Mouse (Mus musculus) CH12.LX (cell line): ENCODE results near the gene Hnf1a. TPM values are rescaled to one million over a fixed set of nuclear protein-coding genes. Genes with fewer than 3 reads are reported as not detected.

Source experiments
- DNase-seq: peaks from one replicate; pipeline ENCODE4 v3.0.0-alpha.2; 2013; ENCODE audit errors: extremely low read depth
- H3K27ac ChIP-seq: 2 replicates; pipeline ENCODE4 v1.5.1; 2012; ENCODE audit warnings: low read depth, mild to moderate bottlenecking, control low read depth, moderate library complexity; ENCODE audit not compliant: insufficient read depth
- H3K27me3 ChIP-seq: replicated peaks from 2 replicates; pipeline ENCODE3; 2012; ENCODE audit warnings: inconsistent platforms
- H3K36me3 ChIP-seq, 2 experiments: replicated peaks in 1 of 2; 2 replicates each; pipeline versions ENCODE3 to v1.6.1; 2012; ENCODE audit warnings: inconsistent platforms in 1 of 2, low read length in 1 of 2, mild to moderate bottlenecking in 1 of 2, mixed read lengths in 1 of 2, moderate library complexity in 1 of 2; ENCODE audit not compliant: control insufficient read depth in 1 of 2, insufficient read depth in 1 of 2
- H3K4me1 ChIP-seq, 2 experiments: 2 replicates each; pipeline ENCODE4 v1.6.1; 2012; ENCODE audit warnings: inconsistent platforms in 1 of 2, moderate library complexity in 1 of 2; ENCODE audit not compliant: insufficient read depth in 2 of 2, control insufficient read depth in 1 of 2
- H3K4me2 ChIP-seq: 2 replicates; pipeline ENCODE4 v1.6.1; 2012; ENCODE audit warnings: low read depth, mild to moderate bottlenecking, control low read depth; ENCODE audit not compliant: poor library complexity, insufficient read depth, severe bottlenecking
- H3K4me3 ChIP-seq, 3 experiments: fragments of 150-350 bp in 1 of 3; sonication (generic) in 1 of 3; replicated peaks in 1 of 3; 2 replicates each; pipeline versions ENCODE3 to v1.5.1; 2011 to 2012; ENCODE audit warnings: low read depth in 2 of 3, low read length in 2 of 3, mild to moderate bottlenecking in 2 of 3, moderate library complexity in 2 of 3, control low read depth in 1 of 3, improper control_type of control experiment in 1 of 3, inconsistent platforms in 1 of 3, mixed read lengths in 1 of 3; ENCODE audit not compliant: poor library complexity in 1 of 3
- H3K79me2 ChIP-seq: replicated peaks from 2 replicates; pipeline ENCODE4 v1.6.1; 2012; ENCODE audit warnings: mild to moderate bottlenecking, moderate library complexity; ENCODE audit not compliant: control insufficient read depth, poor library complexity, insufficient read depth, severe bottlenecking; ENCODE audit errors: extremely low read depth
- H3K9ac ChIP-seq: 2 replicates; pipeline ENCODE4 v1.6.1; 2012; ENCODE audit warnings: low read depth, mild to moderate bottlenecking, control low read depth, moderate library complexity; ENCODE audit not compliant: insufficient read depth
- H3K9me3 ChIP-seq: replicated peaks from 2 replicates; pipeline ENCODE3; 2012; ENCODE audit warnings: low read length, inconsistent platforms, mixed read lengths
- BHLHE40 ChIP-seq: IDR thresholded peaks from 2 replicates; pipeline ENCODE4 v1.6.1; 2011; ENCODE audit warnings: mild to moderate bottlenecking, low read depth, low read length, improper control_type of control experiment
- CHD1 ChIP-seq: IDR thresholded peaks from 2 replicates; pipeline ENCODE4 v1.6.1; 2012; ENCODE audit warnings: low read depth, low read length, improper control_type of control experiment, inconsistent platforms
- CHD2 ChIP-seq: IDR thresholded peaks from 2 replicates; pipeline ENCODE4 v1.6.1; 2011; ENCODE audit warnings: low read length, improper control_type of control experiment
- CTCF ChIP-seq, 2 experiments: IDR thresholded peaks in 1 of 2; conservative IDR thresholded peaks in 1 of 2; 2 replicates each; pipeline ENCODE4 v1.5.1; 2011 to 2012; ENCODE audit warnings: low read depth in 2 of 2, low read length in 2 of 2, improper control_type of control experiment in 1 of 2, inconsistent platforms in 1 of 2, mild to moderate bottlenecking in 1 of 2, moderate library complexity in 1 of 2
- E2F4 ChIP-seq: IDR thresholded peaks from 2 replicates; pipeline ENCODE4 v1.6.1; 2011; ENCODE audit warnings: low read depth, low read length, improper control_type of control experiment; ENCODE audit not compliant: insufficient replicate concordance
- ELF1 ChIP-seq: IDR thresholded peaks from 2 replicates; pipeline ENCODE4 v1.6.1; 2014; ENCODE audit warnings: low read depth, mild to moderate bottlenecking, inconsistent platforms, low read length, improper control_type of control experiment
- EP300 ChIP-seq: IDR thresholded peaks from 2 replicates; pipeline ENCODE4 v1.6.1; 2011; ENCODE audit warnings: low read length, improper control_type of control experiment
- ETS1 ChIP-seq: conservative IDR thresholded peaks from 2 replicates; pipeline ENCODE4 v1.6.1; 2012; ENCODE audit warnings: low read depth, mild to moderate bottlenecking, inconsistent platforms, low read length, improper control_type of control experiment, moderate library complexity
- IRF4 ChIP-seq: IDR thresholded peaks from 2 replicates; pipeline ENCODE4 v1.6.1; 2014; ENCODE audit warnings: low read depth, mild to moderate bottlenecking, inconsistent platforms, low read length, improper control_type of control experiment
- JUN ChIP-seq: IDR thresholded peaks from 2 replicates; pipeline ENCODE4 v1.6.1; 2011; ENCODE audit warnings: low read depth, mild to moderate bottlenecking, low read length, improper control_type of control experiment, moderate library complexity; ENCODE audit not compliant: insufficient read depth
- JUND ChIP-seq: conservative IDR thresholded peaks from 2 replicates; pipeline ENCODE4 v1.6.1; 2011; ENCODE audit warnings: low read depth, low read length, improper control_type of control experiment
- KAT2A ChIP-seq: IDR thresholded peaks from 2 replicates; pipeline ENCODE4 v1.6.1; 2012; ENCODE audit warnings: low read length, improper control_type of control experiment, inconsistent platforms; ENCODE audit not compliant: insufficient replicate concordance
- MAFK ChIP-seq: IDR thresholded peaks from 2 replicates; pipeline ENCODE4 v1.6.1; 2011; ENCODE audit warnings: low read length, improper control_type of control experiment; ENCODE audit not compliant: insufficient replicate concordance
- MAX ChIP-seq: IDR thresholded peaks from 2 replicates; pipeline ENCODE4 v1.6.1; 2011; ENCODE audit warnings: low read length, improper control_type of control experiment
- MAZ ChIP-seq: IDR thresholded peaks from 2 replicates; pipeline ENCODE4 v1.6.1; 2012; ENCODE audit warnings: low read depth, mild to moderate bottlenecking, inconsistent platforms, low read length, improper control_type of control experiment, moderate library complexity
- MEF2A ChIP-seq: IDR thresholded peaks from 2 replicates; pipeline ENCODE4 v1.6.1; 2014; ENCODE audit warnings: low read depth, mild to moderate bottlenecking, inconsistent platforms, low read length, improper control_type of control experiment, borderline replicate concordance
- MXI1 ChIP-seq: IDR thresholded peaks from 2 replicates; pipeline ENCODE4 v1.6.1; 2011; ENCODE audit warnings: mild to moderate bottlenecking, low read depth, low read length, improper control_type of control experiment
- MYC ChIP-seq: IDR thresholded peaks from 2 replicates; pipeline ENCODE4 v1.6.1; 2011; ENCODE audit warnings: low read depth, mild to moderate bottlenecking, improper control_type of control experiment, low read length
- NELFE ChIP-seq: IDR thresholded peaks from 2 replicates; pipeline ENCODE4 v1.6.1; 2011; ENCODE audit warnings: low read depth, low read length, improper control_type of control experiment
- NRF1 ChIP-seq: IDR thresholded peaks from 2 replicates; pipeline ENCODE4 v1.6.1; 2014; ENCODE audit warnings: low read depth, mild to moderate bottlenecking, inconsistent platforms, low read length, improper control_type of control experiment, moderate library complexity
- PAX5 ChIP-seq: IDR thresholded peaks from 2 replicates; pipeline ENCODE4 v1.6.1; 2012; ENCODE audit warnings: low read length, inconsistent platforms, mixed read lengths
- POLR2A ChIP-seq: IDR thresholded peaks from 2 replicates; pipeline ENCODE4 v1.6.1; 2011; ENCODE audit warnings: low read depth, mild to moderate bottlenecking, improper control_type of control experiment, low read length
- SMC3 ChIP-seq: IDR thresholded peaks from 2 replicates; pipeline ENCODE4 v1.6.1; 2011; ENCODE audit warnings: low read depth, low read length, improper control_type of control experiment
- TBP ChIP-seq: conservative IDR thresholded peaks from 2 replicates; pipeline ENCODE4 v1.6.1; 2011; ENCODE audit warnings: low read depth, low read length, improper control_type of control experiment
- TCF12 ChIP-seq: IDR thresholded peaks from 2 replicates; pipeline ENCODE4 v1.6.1; 2014; ENCODE audit warnings: low read depth, mild to moderate bottlenecking, inconsistent platforms, low read length, improper control_type of control experiment
- USF1 ChIP-seq: IDR thresholded peaks from 2 replicates; pipeline ENCODE4 v1.6.1; 2014; ENCODE audit warnings: low read depth, mild to moderate bottlenecking, inconsistent platforms, low read length, improper control_type of control experiment
- USF2 ChIP-seq: conservative IDR thresholded peaks from 2 replicates; pipeline ENCODE4 v1.6.1; 2011; ENCODE audit warnings: low read depth, low read length, improper control_type of control experiment
- ZC3H11A ChIP-seq: IDR thresholded peaks from 2 replicates; pipeline ENCODE4 v1.6.1; 2012; ENCODE audit warnings: low read depth, mild to moderate bottlenecking, inconsistent platforms, low read length, improper control_type of control experiment
- ZKSCAN1 ChIP-seq: IDR thresholded peaks from 2 replicates; pipeline ENCODE4 v1.6.1; 2012; ENCODE audit warnings: low read depth, inconsistent platforms, low read length, improper control_type of control experiment, borderline replicate concordance
- ZMIZ1 ChIP-seq: IDR thresholded peaks from 2 replicates; pipeline ENCODE4 v1.6.1; 2012; ENCODE audit warnings: low read depth, mild to moderate bottlenecking, inconsistent platforms, low read length, improper control_type of control experiment
- ZNF384 ChIP-seq: IDR thresholded peaks from 2 replicates; pipeline ENCODE4 v1.6.1; 2012; ENCODE audit warnings: low read depth, low read length, improper control_type of control experiment, inconsistent platforms
- dilution Hi-C: fragments of 300-500 bp; cut with MboI; formaldehyde crosslinking; loops from 2 replicates; pipeline ENCODE4 v1.14.3; 2020; ENCODE audit warnings: low sequenced_read_pairs; ENCODE audit not compliant: extremely low pct_unique_long_range_greater_than_20kb, extremely low pct_ligation_motif_present
- in situ Hi-C: fragments of 300-500 bp; cut with MboI; formaldehyde crosslinking; loops from 3 replicates; pipeline ENCODE4 v1.14.3; 2019; ENCODE audit warnings: low sequenced_read_pairs, low pct_ligation_motif_present, low pct_unique_long_range_greater_than_20kb, mixed read lengths
- polyA plus RNA-seq: library from polyadenylated mRNA; unstranded; fragments of >175 nt; gene quantifications from 2 replicates; pipeline ENCODE4 v1.2.1, GENCODE M21; 2012; ENCODE audit warnings: low read depth; ENCODE audit not compliant: insufficient read length
- total RNA-seq, 2 experiments: library from RNA; depleted of rRNA; stranded (reverse); fragments of 300-350 nt in 1 of 2; fragments of >200 nt in 1 of 2; gene quantifications; 2 replicates each; pipeline ENCODE4 v1.2.3; 2012 to 2014

The Hnf1a gene
- total and polyA plus RNA-seq, 3 experiments = not detected

GRCm38 (mm10) chr5:115011217-115011518 lies 40.3 kb upstream of the Hnf1a start:
- Histone ChIP-seq H3K9ac (peak overlapping the region; percentile 94), H3K36me3 (peaks cover 0 to 3% of the 10 kb centered on the region in 2 experiments), H3K27me3 (no peaks in the 10 kb centered on the region)
- dilution Hi-C loops = no loop called here
- no peak for TF ChIP-seq KAT2A
- no peak for TF ChIP-seq NRF1
- TF ChIP-seq ZKSCAN1 = no peak
- no peak for TF ChIP-seq PAX5
- TF ChIP-seq TBP = no peak
- no peak for TF ChIP-seq MAFK
- no peak for TF ChIP-seq JUND
- TF ChIP-seq E2F4 = no peak
- TF ChIP-seq MEF2A = no peak
- no peak for TF ChIP-seq SMC3
- TF ChIP-seq EP300 = no peak
- no peak for TF ChIP-seq MAZ
- TF ChIP-seq ZMIZ1 = no peak
- no peak for TF ChIP-seq CTCF (conservative IDR thresholded peaks at IDR 0.05 in 1 of 2, IDR thresholded peaks at IDR 0.05 in 1 of 2; ENCODE audit: low read depth in 2 of 2, low read length in 2 of 2)
- TF ChIP-seq CHD2 = no peak
- no peak for TF ChIP-seq POLR2A
- TF ChIP-seq ZC3H11A = no peak
- TF ChIP-seq JUN = no peak
- no peak for TF ChIP-seq USF1
- TF ChIP-seq, all 38 proteins: peak for 0
- H3K4me1 ChIP-seq = peaks cover 13 to 55% of the 10 kb centered on the region in 2 experiments
- H3K9me3 ChIP-seq = no peaks in the 10 kb centered on the region
- no peak overlapping the region for H3K4me2 ChIP-seq
- no peak overlapping the region for H3K27ac ChIP-seq
- in situ Hi-C loops = no loop called here
- DNase-seq = no peak
- peaks cover 44% of the 10 kb centered on the region for H3K79me2 ChIP-seq
- H3K4me3 ChIP-seq = peak overlapping the region; percentile 91 to 99 (median 91)

DNA sequence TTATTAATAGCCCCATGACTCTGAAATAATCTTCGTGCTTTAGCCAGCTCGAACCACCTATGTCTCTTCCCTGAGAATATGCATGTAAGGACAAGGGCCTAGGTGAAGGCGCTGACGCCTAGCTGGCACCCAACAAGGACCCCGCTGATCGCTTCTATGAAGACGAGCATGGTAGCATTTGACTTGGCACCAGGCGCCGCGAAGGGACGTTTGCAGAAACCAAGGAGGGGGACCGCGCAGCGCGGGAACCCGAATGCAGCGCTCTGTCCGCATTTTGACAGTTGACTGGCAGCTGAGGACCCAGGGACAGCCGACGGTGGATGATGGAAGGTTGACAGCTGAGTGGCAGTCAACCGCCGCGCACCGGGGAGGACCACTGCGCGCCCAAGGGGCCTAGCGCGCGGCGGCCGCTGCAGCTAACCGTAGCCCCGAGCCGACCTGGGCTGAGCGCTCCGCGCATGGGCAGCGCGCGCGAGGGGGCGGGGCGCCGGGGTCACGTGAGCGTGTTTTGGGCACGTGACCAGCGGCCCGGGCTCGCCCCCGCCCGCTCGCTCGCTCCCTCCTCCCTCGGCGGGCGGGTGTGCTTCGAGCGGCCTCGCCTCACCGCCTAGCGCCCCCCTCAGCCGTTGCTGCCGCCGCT lies 39.8 kb upstream of the Hnf1a start, which contains the start of gene Sppl3:
Sppl3 (plus strand) TSS at position 561 of the 640 bp plus-strand sequence.
- Histone ChIP-seq H3K4me3 (peak within 1 kb of the TSS; percentile 91 to 99 (median 91)), H3K27me3 (no peaks in the 10 kb centered on the region)
- TF ChIP-seq IRF4 = peak; percentile 48; the same call in 1 of the 2 replicates
- TF ChIP-seq NRF1 = peak; percentile 95
- no peak for TF ChIP-seq CHD1
- peak; percentile 41; the same call in 1 of the 2 replicates for TF ChIP-seq MEF2A
- peak; percentile 98 for TF ChIP-seq USF2
- no peak for TF ChIP-seq SMC3
- peak; percentile 77 for TF ChIP-seq ZMIZ1
- peak; percentile 79 for TF ChIP-seq TCF12
- peak; percentile 88 for TF ChIP-seq MAZ
- no peak for TF ChIP-seq ETS1
- peak; percentile 99 for TF ChIP-seq USF1
- TF ChIP-seq KAT2A = no peak
- TF ChIP-seq JUN = no peak
- peak; percentile 83 for TF ChIP-seq POLR2A
- peak; percentile 80 for TF ChIP-seq NELFE
- peak; percentile 47; the same call in 1 of the 2 replicates for TF ChIP-seq ELF1
- TF ChIP-seq BHLHE40 = peak; percentile 99
- no peak for TF ChIP-seq ZNF384
- no peak for TF ChIP-seq MYC
- no peak for TF ChIP-seq CTCF (conservative IDR thresholded peaks at IDR 0.05 in 1 of 2, IDR thresholded peaks at IDR 0.05 in 1 of 2; ENCODE audit: low read depth in 2 of 2, low read length in 2 of 2)
- TF ChIP-seq MXI1 = peak; percentile 66
- TF ChIP-seq MAX = peak; percentile 97
- TF ChIP-seq, all 38 proteins: peak for 14
- Histone ChIP-seq H3K79me2 (peaks cover 40% of the 10 kb centered on the region), H3K27ac (peak within 1 kb of the TSS; percentile 12; the same call in 1 of the 2 replicates), H3K4me2 (peak within 1 kb of the TSS; percentile 55), H3K4me1 (peaks cover 13 to 51% of the 10 kb centered on the region in 2 experiments), H3K9me3 (no peaks in the 10 kb centered on the region), H3K36me3 (peaks cover 0 to 3% of the 10 kb centered on the region in 2 experiments), H3K9ac (peak within 1 kb of the TSS; percentile 94)
- peak; percentile 80 for DNase-seq
- dilution Hi-C loops = no loop called here
- in situ Hi-C loops = no loop called here
